Mouse (Mus musculus): ENCODE data around the gene Il3. TPM values are rescaled to one million over a fixed set of nuclear protein-coding genes. Genes with fewer than 3 reads are reported as not detected.

Gene Il3
- polyA plus RNA-seq, 1 experiment from 2014 or later, result not detected

- no peak for ATAC-seq (replicated peaks)
- H3K4me2 ChIP-seq, result no peak overlapping the region
- WGBS, result 50% methylated on average over 2 of the region's 2 CpGs
Measured at GRCm38 (mm10) chr11:54264542-54264941, 2.5 kb downstream of the Il3 start.

GRCm38 (mm10) chr11:54263405-54264031 is 3.6 kb downstream of the Il3 start:
- Histone ChIP-seq H3K9me3 (no peaks in the 10 kb centered on the region), H3K4me2 (no peak overlapping the region), H3K9ac (no peak overlapping the region), H3K27ac (no peak overlapping the region), H3K27me3 (replicated peaks) (no peaks in the 10 kb centered on the region), H3K4me1 (no peaks in the 10 kb centered on the region), H3K36me3 (replicated peaks) (no peaks in the 10 kb centered on the region), H3K4me3 (no peak overlapping the region)
- WGBS, result 23% methylated on average over 1 of the region's 1 CpGs
- ATAC-seq (replicated peaks), result no peak

More at GRCm38 (mm10) chr11:54264542-54264941, 2.5 kb downstream of the Il3 start:
- Histone ChIP-seq H3K27ac (no peak overlapping the region), H3K9me3 (no peaks in the 10 kb centered on the region), H3K4me3 (no peak overlapping the region), H3K4me1 (no peaks in the 10 kb centered on the region), H3K36me3 (replicated peaks) (no peaks in the 10 kb centered on the region), H3K9ac (no peak overlapping the region), H3K27me3 (replicated peaks) (no peaks in the 10 kb centered on the region)

- Histone ChIP-seq H3K4me3 (no peak overlapping the region), H3K27ac (no peak overlapping the region), H3K9me3 (no peaks in the 10 kb centered on the region), H3K27me3 (replicated peaks) (no peaks in the 10 kb centered on the region), H3K9ac (no peak overlapping the region), H3K4me1 (no peaks in the 10 kb centered on the region), H3K4me2 (no peak overlapping the region), H3K36me3 (replicated peaks) (no peaks in the 10 kb centered on the region)
- WGBS, result 23% methylated on average over 3 of the region's 3 CpGs
- ATAC-seq (replicated peaks), result peak; percentile 86
Measured at GRCm38 (mm10) chr11:54256624-54257376, 10.3 kb downstream of the Il3 start.

- H3K4me2 ChIP-seq, result no peak overlapping the region
- no peak overlapping the region for H3K27ac ChIP-seq
- H3K4me1 ChIP-seq, result no peaks in the 10 kb centered on the region
- no peak overlapping the region for H3K9ac ChIP-seq
- H3K4me3 ChIP-seq, result no peak overlapping the region
- no peak for ATAC-seq (replicated peaks)
- no peaks in the 10 kb centered on the region for H3K27me3 ChIP-seq (replicated peaks)
- 59% methylated on average over 4 of the region's 4 CpGs for WGBS
- H3K36me3 ChIP-seq (replicated peaks), result no peaks in the 10 kb centered on the region
- no peaks in the 10 kb centered on the region for H3K9me3 ChIP-seq
Measured at GRCm38 (mm10) chr11:54254114-54254513, 13.0 kb downstream of the Il3 start.

- Histone ChIP-seq H3K4me2 (no peak overlapping the region), H3K9me3 (no peaks in the 10 kb centered on the region), H3K27me3 (replicated peaks) (no peaks in the 10 kb centered on the region), H3K9ac (no peak overlapping the region), H3K27ac (no peak overlapping the region), H3K36me3 (replicated peaks) (no peaks in the 10 kb centered on the region), H3K4me1 (no peaks in the 10 kb centered on the region), H3K4me3 (no peak overlapping the region)
- 95% methylated on average over 11 of the region's 11 CpGs for WGBS
- no peak for ATAC-seq (replicated peaks)
Measured at GRCm38 (mm10) chr11:54250575-54250974, 16.5 kb downstream of the Il3 start.

GRCm38 (mm10) chr11:54249748-54250147 is 17.3 kb downstream of the Il3 start:
- WGBS, result 89% methylated on average over 3 of the region's 3 CpGs
- H3K4me2 ChIP-seq, result no peak overlapping the region

GRCm38 (mm10) chr11:54248940-54249717 is 17.9 kb downstream of the Il3 start, which contains the start of gene Csf2:
Gene Csf2, minus strand, starts transcription at chr11:54249667.
- H3K27ac ChIP-seq, result no peak within 1 kb of the TSS
- no peak within 1 kb of the TSS for H3K4me3 ChIP-seq
- no peaks in the 10 kb centered on the region for H3K27me3 ChIP-seq (replicated peaks)
- WGBS, result 69% methylated on average over 11 of the region's 11 CpGs
- no peaks in the 10 kb centered on the region for H3K9me3 ChIP-seq
- no peak for ATAC-seq (replicated peaks)
- no peaks in the 10 kb centered on the region for H3K4me1 ChIP-seq
- no peak within 1 kb of the TSS for H3K4me2 ChIP-seq
- H3K36me3 ChIP-seq (replicated peaks), result no peaks in the 10 kb centered on the region
- H3K9ac ChIP-seq, result no peak within 1 kb of the TSS

More at GRCm38 (mm10) chr11:54249748-54250147, 17.3 kb downstream of the Il3 start:
- Histone ChIP-seq H3K27me3 (replicated peaks) (no peaks in the 10 kb centered on the region), H3K27ac (no peak overlapping the region), H3K9ac (no peak overlapping the region), H3K4me3 (no peak overlapping the region), H3K4me1 (no peaks in the 10 kb centered on the region), H3K9me3 (no peaks in the 10 kb centered on the region), H3K36me3 (replicated peaks) (no peaks in the 10 kb centered on the region)
- no peak for ATAC-seq (replicated peaks)

GRCm38 (mm10) chr11:54247251-54247950 is 19.7 kb downstream of the Il3 start:
- Histone ChIP-seq H3K4me3 (no peak overlapping the region), H3K9me3 (no peaks in the 10 kb centered on the region), H3K9ac (no peak overlapping the region), H3K4me1 (no peaks in the 10 kb centered on the region), H3K27ac (no peak overlapping the region), H3K27me3 (replicated peaks) (no peaks in the 10 kb centered on the region), H3K36me3 (replicated peaks) (no peaks in the 10 kb centered on the region), H3K4me2 (no peak overlapping the region)
- WGBS, result 82% methylated on average over 10 of the region's 10 CpGs
- ATAC-seq (replicated peaks), result no peak

- no peak for ATAC-seq (replicated peaks)
- Histone ChIP-seq H3K4me3 (no peak overlapping the region), H3K9me3 (no peaks in the 10 kb centered on the region), H3K4me1 (no peaks in the 10 kb centered on the region), H3K9ac (no peak overlapping the region), H3K4me2 (no peak overlapping the region), H3K36me3 (replicated peaks) (no peaks in the 10 kb centered on the region), H3K27ac (no peak overlapping the region), H3K27me3 (replicated peaks) (no peaks in the 10 kb centered on the region)
- 81% methylated on average over 6 of the region's 6 CpGs for WGBS
Measured at GRCm38 (mm10) chr11:54244465-54244864, 22.6 kb downstream of the Il3 start.

GRCm38 (mm10) chr11:54242494-54242893 is 24.6 kb downstream of the Il3 start:
- no peak overlapping the region for H3K9ac ChIP-seq
- H3K4me3 ChIP-seq, result no peak overlapping the region
- no peak overlapping the region for H3K27ac ChIP-seq
- 88% methylated on average over 3 of the region's 3 CpGs for WGBS
- no peaks in the 10 kb centered on the region for H3K36me3 ChIP-seq (replicated peaks)
- no peaks in the 10 kb centered on the region for H3K27me3 ChIP-seq (replicated peaks)
- no peaks in the 10 kb centered on the region for H3K9me3 ChIP-seq
- no peak for ATAC-seq (replicated peaks)
- H3K4me2 ChIP-seq, result no peak overlapping the region
- no peaks in the 10 kb centered on the region for H3K4me1 ChIP-seq

- ATAC-seq (replicated peaks), result no peak
- Histone ChIP-seq H3K4me3 (no peak overlapping the region), H3K27me3 (replicated peaks) (no peaks in the 10 kb centered on the region), H3K9ac (no peak overlapping the region), H3K27ac (no peak overlapping the region), H3K4me2 (no peak overlapping the region), H3K4me1 (no peaks in the 10 kb centered on the region), H3K9me3 (no peaks in the 10 kb centered on the region), H3K36me3 (replicated peaks) (no peaks in the 10 kb centered on the region)
- 80% methylated on average over 2 of the region's 2 CpGs for WGBS
Measured at GRCm38 (mm10) chr11:54236939-54237338, 30.1 kb downstream of the Il3 start.

- WGBS, result 96% methylated on average over 2 of the region's 2 CpGs
- no peak for ATAC-seq (replicated peaks)
- Histone ChIP-seq H3K36me3 (replicated peaks) (no peaks in the 10 kb centered on the region), H3K27ac (no peak overlapping the region), H3K9ac (no peak overlapping the region), H3K27me3 (replicated peaks) (no peaks in the 10 kb centered on the region), H3K9me3 (no peaks in the 10 kb centered on the region), H3K4me2 (no peak overlapping the region), H3K4me3 (no peak overlapping the region), H3K4me1 (no peaks in the 10 kb centered on the region)
Measured at GRCm38 (mm10) chr11:54227478-54227877, 39.6 kb downstream of the Il3 start.

Measured in midbrain, embryonic 15.5 days (tissue).